Mouse (Mus musculus): ENCODE results near the gene Cntn1. TPM values are rescaled to one million over a fixed set of nuclear protein-coding genes. Genes with fewer than 3 reads are reported as not detected.

Cntn1 gene
- polyA plus RNA-seq, 1 experiment from 2014 or later = 47.9 TPM

DNA sequence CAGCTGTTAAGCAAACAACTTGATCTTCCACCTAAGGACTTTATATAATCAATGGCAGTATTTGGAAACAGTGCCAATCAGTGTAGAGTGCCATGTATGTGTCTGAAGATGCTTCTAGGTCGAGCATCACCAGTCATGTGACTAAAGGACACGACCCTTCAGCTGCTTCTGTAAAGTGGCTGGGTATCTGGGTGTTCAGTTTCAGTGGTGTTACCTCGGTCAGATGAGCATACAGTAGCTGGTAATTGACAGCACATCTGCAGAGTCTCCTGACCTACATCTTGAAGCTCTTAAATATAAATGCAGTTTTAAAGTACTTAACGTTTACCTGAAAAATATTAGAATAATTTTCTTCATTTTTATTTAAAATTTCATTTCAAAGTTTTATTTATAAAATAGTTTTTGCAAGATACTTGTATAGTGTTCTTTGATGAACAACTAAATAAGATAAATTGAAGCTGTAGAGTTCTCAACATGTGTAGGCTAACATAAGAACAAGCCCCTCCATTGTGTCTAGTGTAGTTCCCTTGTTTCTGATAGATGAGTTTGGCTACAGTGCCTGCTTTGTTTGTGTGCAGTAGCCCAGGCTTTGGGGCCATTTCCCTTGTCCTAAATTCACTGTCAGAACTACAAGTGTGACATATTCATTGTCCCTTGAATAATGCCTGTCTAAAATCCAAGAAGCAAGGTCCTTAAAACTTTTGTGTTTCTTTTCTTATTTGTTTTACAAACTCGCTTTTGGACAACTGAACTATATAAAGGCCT, 48.6 kb downstream of the Cntn1 start:
- Histone ChIP-seq H3K4me2 (ENCODE audit: low read length) (no peak overlapping the region), H3K9ac (replicated peaks; ENCODE audit: low read length) (no peak overlapping the region), H3K36me3 (ENCODE audit: control insufficient read depth, insufficient read depth, low read length) (no peaks in the 10 kb centered on the region), H3K27me3 (ENCODE audit: control insufficient read depth, insufficient read depth, low read length) (no peaks in the 10 kb centered on the region), H3K27ac (replicated peaks; ENCODE audit: low read depth, low read length) (no peak overlapping the region), H3K4me3 (replicated peaks; ENCODE audit: low read depth, low read length) (no peak overlapping the region), H3K9me3 (ENCODE audit: control insufficient read depth, low read length) (no peaks in the 10 kb centered on the region), H3K4me1 (ENCODE audit: control insufficient read depth, insufficient read depth, low read length) (no peaks in the 10 kb centered on the region)
- 66% methylated on average over 5 of the region's 5 CpGs for WGBS
- no peak for ATAC-seq (ENCODE audit: low FRiP score, low TSS enrichment)
- no peak for DNase-seq

GRCm38 (mm10) chr15:92101956-92102355, 51.0 kb downstream of the Cntn1 start:
- H3K4me2 ChIP-seq (ENCODE audit: low read length) = no peak overlapping the region
- WGBS = 69% methylated on average over 9 of the region's 9 CpGs
- H3K36me3 ChIP-seq (ENCODE audit: control insufficient read depth, insufficient read depth, low read length) = no peaks in the 10 kb centered on the region
- H3K9ac ChIP-seq (replicated peaks; ENCODE audit: low read length) = no peak overlapping the region
- H3K4me3 ChIP-seq (replicated peaks; ENCODE audit: low read depth, low read length) = no peak overlapping the region
- no peaks in the 10 kb centered on the region for H3K27me3 ChIP-seq (ENCODE audit: control insufficient read depth, insufficient read depth, low read length)
- H3K9me3 ChIP-seq (ENCODE audit: control insufficient read depth, low read length) = no peaks in the 10 kb centered on the region
- H3K27ac ChIP-seq (replicated peaks; ENCODE audit: low read depth, low read length) = no peak overlapping the region
- no peaks in the 10 kb centered on the region for H3K4me1 ChIP-seq (ENCODE audit: control insufficient read depth, insufficient read depth, low read length)
- DNase-seq = no peak
- ATAC-seq (ENCODE audit: low FRiP score, low TSS enrichment) = no peak

- Histone ChIP-seq H3K27ac (replicated peaks; ENCODE audit: low read depth, low read length) (no peak overlapping the region), H3K27me3 (ENCODE audit: control insufficient read depth, insufficient read depth, low read length) (no peaks in the 10 kb centered on the region), H3K4me1 (ENCODE audit: control insufficient read depth, insufficient read depth, low read length) (no peaks in the 10 kb centered on the region), H3K9ac (replicated peaks; ENCODE audit: low read length) (no peak overlapping the region), H3K4me2 (ENCODE audit: low read length) (no peak overlapping the region), H3K36me3 (ENCODE audit: control insufficient read depth, insufficient read depth, low read length) (no peaks in the 10 kb centered on the region), H3K4me3 (replicated peaks; ENCODE audit: low read depth, low read length) (no peak overlapping the region), H3K9me3 (ENCODE audit: control insufficient read depth, low read length) (no peaks in the 10 kb centered on the region)
- no peak for ATAC-seq (ENCODE audit: low FRiP score, low TSS enrichment)
- DNase-seq = no peak
Measured at GRCm38 (mm10) chr15:92112455-92112854, 61.5 kb downstream of the Cntn1 start.

GRCm38 (mm10) chr15:92132936-92133335, 82.0 kb downstream of the Cntn1 start:
- no peaks in the 10 kb centered on the region for H3K9me3 ChIP-seq (ENCODE audit: control insufficient read depth, low read length)
- no peak overlapping the region for H3K27ac ChIP-seq (replicated peaks; ENCODE audit: low read depth, low read length)
- WGBS = 71% methylated on average over 3 of the region's 3 CpGs
- no peaks in the 10 kb centered on the region for H3K27me3 ChIP-seq (ENCODE audit: control insufficient read depth, insufficient read depth, low read length)
- no peaks in the 10 kb centered on the region for H3K36me3 ChIP-seq (ENCODE audit: control insufficient read depth, insufficient read depth, low read length)
- no peak overlapping the region for H3K4me3 ChIP-seq (replicated peaks; ENCODE audit: low read depth, low read length)
- ATAC-seq (ENCODE audit: low FRiP score, low TSS enrichment) = no peak
- no peaks in the 10 kb centered on the region for H3K4me1 ChIP-seq (ENCODE audit: control insufficient read depth, insufficient read depth, low read length)
- no peak overlapping the region for H3K4me2 ChIP-seq (ENCODE audit: low read length)
- no peak for DNase-seq
- H3K9ac ChIP-seq (replicated peaks; ENCODE audit: low read length) = no peak overlapping the region

- 84% methylated on average over 9 of the region's 9 CpGs for WGBS
- H3K9me3 ChIP-seq (ENCODE audit: control insufficient read depth, low read length) = no peaks in the 10 kb centered on the region
Measured at GRCm38 (mm10) chr15:92134254-92134653, 83.3 kb downstream of the Cntn1 start.

GRCm38 (mm10) chr15:92137026-92137425, 86.1 kb downstream of the Cntn1 start:
- H3K9ac ChIP-seq (replicated peaks; ENCODE audit: low read length) = no peak overlapping the region
- no peak for ATAC-seq (ENCODE audit: low FRiP score, low TSS enrichment)
- DNase-seq = no peak
- 85% methylated on average over 6 of the region's 6 CpGs for WGBS
- H3K4me3 ChIP-seq (replicated peaks; ENCODE audit: low read depth, low read length) = no peak overlapping the region
- no peaks in the 10 kb centered on the region for H3K36me3 ChIP-seq (ENCODE audit: control insufficient read depth, insufficient read depth, low read length)
- H3K4me1 ChIP-seq (ENCODE audit: control insufficient read depth, insufficient read depth, low read length) = peaks cover 2% of the 10 kb centered on the region; the same call in 1 of the 2 replicates
- no peak overlapping the region for H3K27ac ChIP-seq (replicated peaks; ENCODE audit: low read depth, low read length)
- no peak overlapping the region for H3K4me2 ChIP-seq (ENCODE audit: low read length)
- H3K27me3 ChIP-seq (ENCODE audit: control insufficient read depth, insufficient read depth, low read length) = no peaks in the 10 kb centered on the region
- no peaks in the 10 kb centered on the region for H3K9me3 ChIP-seq (ENCODE audit: control insufficient read depth, low read length)

More at GRCm38 (mm10) chr15:92134254-92134653, 83.3 kb downstream of the Cntn1 start:
- Histone ChIP-seq H3K27ac (replicated peaks; ENCODE audit: low read depth, low read length) (no peak overlapping the region), H3K36me3 (ENCODE audit: control insufficient read depth, insufficient read depth, low read length) (no peaks in the 10 kb centered on the region), H3K27me3 (ENCODE audit: control insufficient read depth, insufficient read depth, low read length) (no peaks in the 10 kb centered on the region), H3K4me3 (replicated peaks; ENCODE audit: low read depth, low read length) (no peak overlapping the region), H3K9ac (replicated peaks; ENCODE audit: low read length) (no peak overlapping the region), H3K4me1 (ENCODE audit: control insufficient read depth, insufficient read depth, low read length) (no peaks in the 10 kb centered on the region), H3K4me2 (ENCODE audit: low read length) (no peak overlapping the region)
- DNase-seq (no peak), ATAC-seq (ENCODE audit: low FRiP score, low TSS enrichment) (no peak)

DNA sequence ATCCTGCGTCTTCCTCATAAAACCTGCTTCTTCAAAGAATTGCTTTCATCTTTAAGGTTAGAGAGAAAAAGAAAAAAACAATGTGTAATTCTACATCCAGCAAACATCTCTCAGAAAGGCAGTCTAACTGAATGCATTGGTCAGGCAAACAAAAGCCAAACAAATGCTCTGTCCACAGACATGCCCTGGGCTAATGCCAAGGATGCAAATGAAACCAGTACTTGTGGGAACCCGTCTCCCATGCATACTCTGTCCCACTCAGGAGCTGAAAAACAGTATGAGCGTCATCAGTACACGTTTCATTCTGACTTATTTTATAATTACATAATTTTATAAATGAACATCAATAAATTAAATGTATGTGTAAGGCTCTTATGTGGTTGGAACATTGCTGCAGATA, 91.0 kb downstream of the Cntn1 start:
- 67% methylated on average over 4 of the region's 4 CpGs for WGBS
- ATAC-seq (ENCODE audit: low FRiP score, low TSS enrichment) (no peak), DNase-seq (peak; percentile 39)
- no peak overlapping the region for H3K4me3 ChIP-seq (replicated peaks; ENCODE audit: low read depth, low read length)
- H3K36me3 ChIP-seq (ENCODE audit: control insufficient read depth, insufficient read depth, low read length) = no peaks in the 10 kb centered on the region
- H3K27me3 ChIP-seq (ENCODE audit: control insufficient read depth, insufficient read depth, low read length) = no peaks in the 10 kb centered on the region
- no peak overlapping the region for H3K9ac ChIP-seq (replicated peaks; ENCODE audit: low read length)
- no peak overlapping the region for H3K27ac ChIP-seq (replicated peaks; ENCODE audit: low read depth, low read length)
- H3K4me1 ChIP-seq (ENCODE audit: control insufficient read depth, insufficient read depth, low read length) = peaks cover 4% of the 10 kb centered on the region; the same call in 1 of the 2 replicates
- H3K4me2 ChIP-seq (ENCODE audit: low read length) = no peak overlapping the region
- H3K9me3 ChIP-seq (ENCODE audit: control insufficient read depth, low read length) = no peaks in the 10 kb centered on the region

- Histone ChIP-seq H3K4me2 (ENCODE audit: low read length) (no peak overlapping the region), H3K4me1 (ENCODE audit: control insufficient read depth, insufficient read depth, low read length) (peaks cover under 1% of the 10 kb centered on the region), H3K9ac (replicated peaks; ENCODE audit: low read length) (no peak overlapping the region), H3K27me3 (ENCODE audit: control insufficient read depth, insufficient read depth, low read length) (no peaks in the 10 kb centered on the region), H3K36me3 (ENCODE audit: control insufficient read depth, insufficient read depth, low read length) (no peaks in the 10 kb centered on the region), H3K27ac (replicated peaks; ENCODE audit: low read depth, low read length) (no peak overlapping the region), H3K9me3 (ENCODE audit: control insufficient read depth, low read length) (no peaks in the 10 kb centered on the region), H3K4me3 (replicated peaks; ENCODE audit: low read depth, low read length) (no peak overlapping the region)
- 21% methylated on average over 2 of the region's 2 CpGs for WGBS
- DNase-seq (no peak), ATAC-seq (ENCODE audit: low FRiP score, low TSS enrichment) (no peak)
Measured at GRCm38 (mm10) chr15:92154921-92155320, 104.0 kb downstream of the Cntn1 start.

- no peaks in the 10 kb centered on the region for H3K27me3 ChIP-seq (ENCODE audit: control insufficient read depth, insufficient read depth, low read length)
- DNase-seq = no peak
- peaks cover 15% of the 10 kb centered on the region for H3K4me1 ChIP-seq (ENCODE audit: control insufficient read depth, insufficient read depth, low read length)
- peak overlapping the region; percentile 37 for H3K4me3 ChIP-seq (replicated peaks; ENCODE audit: low read depth, low read length)
- no peak for ATAC-seq (ENCODE audit: low FRiP score, low TSS enrichment)
- no peaks in the 10 kb centered on the region for H3K36me3 ChIP-seq (ENCODE audit: control insufficient read depth, insufficient read depth, low read length)
- no peaks in the 10 kb centered on the region for H3K9me3 ChIP-seq (ENCODE audit: control insufficient read depth, low read length)
- WGBS = 27% methylated on average over 10 of the region's 10 CpGs
- peak overlapping the region; percentile 49; the same call in 1 of the 2 replicates for H3K9ac ChIP-seq (replicated peaks; ENCODE audit: low read length)
- peak overlapping the region; percentile 68 for H3K4me2 ChIP-seq (ENCODE audit: low read length)
- peak overlapping the region; percentile 80 for H3K27ac ChIP-seq (replicated peaks; ENCODE audit: low read depth, low read length)
Measured at GRCm38 (mm10) chr15:92160855-92161162, 109.8 kb downstream of the Cntn1 start.
